Mouse (Mus musculus): ENCODE results near the gene Taar5. TPM values are rescaled to one million over a fixed set of nuclear protein-coding genes. Genes with fewer than 3 reads are reported as not detected.

Gene Taar5
- total RNA-seq, 2 experiments from 2014 or later: not detected

DNA sequence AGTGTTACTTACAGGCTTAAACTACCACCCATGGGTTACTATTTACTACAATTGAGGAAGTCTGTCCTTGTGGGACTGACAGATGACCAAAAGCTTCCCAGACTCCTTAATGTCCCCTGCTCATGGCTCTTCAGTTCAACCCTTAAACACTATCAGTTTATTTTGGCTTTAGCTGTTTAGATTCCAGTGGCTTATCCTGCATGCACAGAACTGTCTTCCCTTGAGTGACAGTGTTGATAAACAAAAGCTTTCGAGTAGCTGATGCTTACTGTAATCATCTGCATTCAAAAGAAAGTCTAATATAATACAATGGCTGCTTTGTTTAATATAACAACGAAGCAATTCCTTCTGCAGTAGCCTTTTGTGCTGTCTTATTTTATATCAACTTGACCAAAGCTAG, 36.5 kb downstream of the Taar5 start:
- no peak for DNase-seq (ENCODE audit: extremely low spot score in 1 of 2, low spot score in 1 of 2)

DNA sequence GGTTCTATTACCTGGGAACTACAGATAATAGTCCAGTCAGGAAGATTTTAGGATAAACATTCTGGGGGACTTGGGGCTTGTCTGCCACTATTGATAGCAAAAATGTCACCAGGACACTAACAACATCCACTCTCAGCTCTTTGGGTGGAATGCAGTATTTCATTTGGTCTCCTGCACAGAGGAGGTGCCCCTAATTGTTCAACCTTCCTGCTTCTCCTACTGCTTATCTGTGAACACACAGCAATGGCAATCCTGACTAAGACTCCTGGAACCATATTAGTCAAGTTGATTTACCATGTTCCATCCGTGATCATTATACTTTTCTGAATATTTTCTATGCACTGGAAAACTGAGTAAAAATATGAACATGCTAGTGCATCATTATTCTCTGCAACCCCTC, 37.6 kb downstream of the Taar5 start:
- no peak for DNase-seq (ENCODE audit: extremely low spot score in 1 of 2, low spot score in 1 of 2)

Other genes with a start within 250 kb of the Taar5 start
- gene Rps12, start 183.4 kb upstream of the Taar5 start, total RNA-seq (2021): 100 to 1,000 TPM; 212 to 250 TPM
- 10 to 100 TPM; 21.2 to 30.0 TPM for gene Slc18b1, start 173.7 kb upstream of the Taar5 start, total RNA-seq (2021)
- gene Vnn3, start 119.2 kb upstream of the Taar5 start, total RNA-seq (2021): under 1 TPM in 1 of 2 experiments, not detected in 1; 0.26 TPM
- gene Vnn1, start 76.0 kb upstream of the Taar5 start, total RNA-seq (2021): under 1 TPM; 0.14 to 0.39 TPM
- gene Taar1, start 50.4 kb upstream of the Taar5 start, total RNA-seq (2021): not detected
- not detected for gene Taar2, start 32.1 kb upstream of the Taar5 start, total RNA-seq (2021)
- not detected for gene Taar3, start 21.1 kb upstream of the Taar5 start, total RNA-seq (2021)
- gene Taar4, start 10.2 kb upstream of the Taar5 start, total RNA-seq (2021): not detected
- not detected for gene Taar6, start 14.9 kb downstream of the Taar5 start, total RNA-seq (2021)
- gene Taar7a, start 22.8 kb downstream of the Taar5 start, total RNA-seq (2021): not detected
- gene Taar7b, start 29.2 kb downstream of the Taar5 start, total RNA-seq (2021): not detected
- not detected for gene Taar7d, start 56.5 kb downstream of the Taar5 start, total RNA-seq (2021)
- gene Taar7e, start 66.9 kb downstream of the Taar5 start, total RNA-seq (2021): not detected
- not detected for gene Taar7f, start 78.8 kb downstream of the Taar5 start, total RNA-seq (2021)
- gene Taar8a, start 105.8 kb downstream of the Taar5 start, total RNA-seq (2021): not detected
- not detected for gene Taar8b, start 121.6 kb downstream of the Taar5 start, total RNA-seq (2021)
- gene Taar8c, start 131.2 kb downstream of the Taar5 start, total RNA-seq (2021): not detected
- gene Taar9, start 138.8 kb downstream of the Taar5 start, total RNA-seq (2021): not detected
- gene Stx7, start 178.6 kb downstream of the Taar5 start, total RNA-seq (2021): 100 to 1,000 TPM; 130 to 131 TPM